Mouse (Mus musculus) adrenal gland, postnatal 10 days (tissue): Measurements from ENCODE around the gene Actl6a. TPM values are rescaled to one million over a fixed set of nuclear protein-coding genes. Genes with fewer than 3 reads are reported as not detected.

ENCODE experiments used
- DNase-seq: peaks from one replicate; pipeline ENCODE4 v3.0.0; 2021; ENCODE audit warnings: mixed read lengths
- total RNA-seq, 2 experiments: library from RNA; stranded (reverse); gene quantifications; 2 replicates each; pipeline ENCODE4 v1.2.3; 2021

Gene Actl6a
- total RNA-seq, 2 experiments from 2014 or later = 44.6 to 48.1 TPM

DNA sequence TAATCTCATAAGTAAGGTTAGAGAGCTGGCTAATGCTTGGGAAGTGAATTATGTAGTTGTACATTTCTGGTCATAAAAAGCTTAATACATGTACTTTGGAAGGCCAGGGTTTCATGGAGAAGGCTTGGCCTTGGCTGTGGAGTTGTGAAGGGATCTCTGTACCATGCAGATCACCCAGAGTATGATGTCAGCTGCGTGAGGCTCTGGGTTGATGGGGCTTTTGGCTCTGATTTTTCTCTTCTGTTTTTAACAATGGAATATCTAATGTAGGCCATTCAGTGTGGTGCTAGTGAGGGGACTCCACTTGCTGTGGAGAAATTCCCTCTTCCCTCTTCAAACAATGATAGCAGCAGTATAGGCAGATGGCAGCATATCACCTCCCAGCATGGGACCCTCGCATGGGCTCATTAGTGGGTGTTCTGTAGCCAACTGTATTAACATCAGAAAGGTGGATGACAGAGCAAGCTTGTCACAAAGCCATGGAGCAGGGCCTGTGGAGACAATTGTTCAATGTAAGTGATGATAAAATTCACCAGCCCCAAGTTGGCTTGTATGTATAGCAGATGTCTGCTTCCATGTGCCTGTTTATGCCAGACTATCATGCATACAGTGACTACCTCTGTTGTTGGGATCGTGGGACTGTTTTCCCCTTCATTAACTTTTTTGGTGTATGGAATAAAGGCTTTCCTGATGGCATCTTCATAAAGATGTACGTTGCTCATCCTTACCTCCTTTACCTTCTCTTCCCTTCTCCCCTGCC lies 43.9 kb downstream of the Actl6a start:
- no peak for DNase-seq

DNA sequence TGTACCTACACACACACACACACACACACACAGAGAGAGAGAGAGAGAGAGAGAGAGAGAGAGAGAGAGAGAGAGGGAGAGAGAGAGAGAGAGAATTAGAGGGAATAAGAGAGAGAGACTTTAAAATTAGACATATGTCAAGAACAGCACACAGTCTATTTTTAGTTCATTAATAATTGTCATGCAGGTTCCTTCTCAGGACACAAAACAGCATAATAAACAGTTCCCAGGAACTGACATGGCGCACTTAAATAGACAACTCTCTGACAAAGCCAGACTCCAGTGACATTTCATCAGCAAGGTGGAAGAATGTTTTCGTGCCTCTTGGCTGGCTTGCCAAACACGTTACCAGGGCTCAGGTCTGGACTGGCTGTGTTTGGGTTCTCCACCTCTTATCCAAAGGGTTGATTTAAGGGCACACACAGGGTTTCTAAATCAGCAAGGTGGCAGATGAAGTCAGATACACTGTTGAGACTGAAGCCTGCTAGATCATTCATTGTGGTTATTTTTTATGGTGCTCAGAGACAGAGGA lies 48.4 kb downstream of the Actl6a start:
- DNase-seq = no peak

DNA sequence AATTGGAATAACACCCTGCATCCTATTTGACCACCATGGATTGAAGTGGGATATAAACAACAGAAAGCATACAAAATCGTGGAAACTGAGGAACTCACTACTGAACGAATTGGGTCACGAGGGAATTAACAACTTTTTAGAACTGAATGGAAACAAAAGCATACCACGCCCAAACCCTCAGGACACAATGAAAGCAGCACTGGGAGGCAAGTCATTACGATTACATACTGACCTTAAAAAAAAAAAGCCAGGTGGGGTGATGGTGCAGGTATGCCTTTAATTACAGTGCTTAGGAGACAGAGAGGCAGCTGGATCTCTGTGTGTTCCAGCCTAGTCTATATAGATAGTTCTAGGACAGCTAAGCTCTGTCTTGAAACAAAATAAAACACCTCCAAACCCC lies 53.1 kb downstream of the Actl6a start:
- DNase-seq = no peak

DNA sequence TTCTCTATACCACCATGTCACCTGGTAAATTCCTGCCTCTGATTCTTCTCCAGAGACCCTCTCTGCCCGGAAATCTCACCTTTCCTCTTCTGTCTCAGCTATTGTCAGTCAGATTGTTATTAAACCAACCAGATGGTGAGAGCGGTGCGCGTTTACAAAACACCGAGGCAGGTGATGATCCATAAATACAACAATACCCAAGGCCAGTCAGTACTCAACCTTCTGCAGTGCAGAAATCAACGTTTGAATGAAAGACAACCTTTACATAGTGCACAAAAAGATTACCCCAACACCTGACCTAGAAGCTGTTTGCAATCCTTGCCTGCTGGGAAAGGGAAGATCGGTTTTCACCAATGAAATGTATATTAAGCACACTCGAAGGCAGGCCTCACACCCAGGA lies 56.9 kb downstream of the Actl6a start:
- no peak for DNase-seq

DNA sequence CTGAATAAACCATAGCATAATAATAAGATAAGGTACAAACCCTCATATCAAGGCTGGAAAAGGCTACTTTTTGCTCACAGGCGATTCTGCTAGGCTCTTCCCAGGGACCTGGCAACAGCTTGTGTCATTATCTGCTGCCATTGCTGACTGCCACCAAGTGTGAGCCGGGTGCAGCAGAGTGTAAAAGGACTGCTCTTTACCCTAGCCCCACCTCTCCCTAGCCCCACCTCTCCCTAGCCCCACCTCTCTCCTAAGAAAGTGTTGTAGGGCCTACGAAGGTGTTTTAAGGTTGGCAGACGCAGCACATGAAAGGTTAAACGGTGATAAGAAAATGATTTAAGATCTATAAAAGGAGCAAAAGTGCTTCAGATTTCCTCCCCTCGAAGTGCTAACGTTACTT lies 57.8 kb downstream of the Actl6a start:
- no peak for DNase-seq

DNA sequence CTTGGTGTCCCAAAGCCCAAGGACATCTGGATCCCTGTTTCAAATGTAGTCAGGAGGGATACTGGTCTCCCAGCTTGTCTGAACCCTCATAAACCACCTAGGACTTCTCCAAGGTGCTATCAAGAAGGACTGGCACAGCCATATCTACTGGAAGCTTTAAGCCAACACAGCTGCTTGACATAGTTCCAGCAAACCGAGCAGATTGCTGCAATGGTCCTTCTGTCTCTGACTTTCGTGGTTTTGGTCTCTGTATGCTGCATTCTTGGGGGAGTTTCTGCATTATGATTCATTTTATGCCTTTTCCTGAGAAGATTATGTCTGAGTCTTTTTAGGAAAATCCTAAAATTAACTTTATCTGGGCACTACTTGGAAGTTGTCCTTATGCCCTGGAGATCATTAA lies 64.7 kb downstream of the Actl6a start:
- no peak for DNase-seq

Other genes starting within 250 kb of the Actl6a start
- under 1 TPM; 0.39 to 0.61 TPM for gene Kcnmb3, start 214.1 kb upstream of the Actl6a start, total RNA-seq
- gene Zfp639, start 196.0 kb upstream of the Actl6a start, total RNA-seq = 10 to 100 TPM; 35.2 to 40.1 TPM
- gene Mfn1, start 176.8 kb upstream of the Actl6a start, total RNA-seq = 100 to 1,000 TPM in 1 of 2 experiments, 10 to 100 TPM in 1; 90.5 to 101 TPM
- 10 to 100 TPM; 37.2 to 50.5 TPM for gene Gnb4, start 89.7 kb upstream of the Actl6a start, total RNA-seq
- 100 to 1,000 TPM; 513 to 597 TPM for gene Ndufb5, start 30.7 kb downstream of the Actl6a start, total RNA-seq
- gene Mrpl47, start 31.3 kb downstream of the Actl6a start, total RNA-seq = 10 to 100 TPM; 42.7 to 49.3 TPM
- gene Usp13, start 111.2 kb downstream of the Actl6a start, total RNA-seq = 10 to 100 TPM in 1 of 2 experiments, 1 to 10 TPM in 1; 5.9 to 15.8 TPM